Mouse (Mus musculus) inflammation-experienced regulatory T-cells, adult 16 weeks (primary cell): ENCODE results near the gene Osbp2. TPM values are rescaled to one million over a fixed set of nuclear protein-coding genes. Genes with fewer than 3 reads are reported as not detected.

Experiments
- polyA plus RNA-seq: library from polyadenylated mRNA; unstranded; fragments of 100-300 nt; shearing (Covaris generic); gene quantifications from one replicate; pipeline ENCODE4 v1.2.1, GENCODE M21; 2017

The Osbp2 gene
- not detected for polyA plus RNA-seq

DNA sequence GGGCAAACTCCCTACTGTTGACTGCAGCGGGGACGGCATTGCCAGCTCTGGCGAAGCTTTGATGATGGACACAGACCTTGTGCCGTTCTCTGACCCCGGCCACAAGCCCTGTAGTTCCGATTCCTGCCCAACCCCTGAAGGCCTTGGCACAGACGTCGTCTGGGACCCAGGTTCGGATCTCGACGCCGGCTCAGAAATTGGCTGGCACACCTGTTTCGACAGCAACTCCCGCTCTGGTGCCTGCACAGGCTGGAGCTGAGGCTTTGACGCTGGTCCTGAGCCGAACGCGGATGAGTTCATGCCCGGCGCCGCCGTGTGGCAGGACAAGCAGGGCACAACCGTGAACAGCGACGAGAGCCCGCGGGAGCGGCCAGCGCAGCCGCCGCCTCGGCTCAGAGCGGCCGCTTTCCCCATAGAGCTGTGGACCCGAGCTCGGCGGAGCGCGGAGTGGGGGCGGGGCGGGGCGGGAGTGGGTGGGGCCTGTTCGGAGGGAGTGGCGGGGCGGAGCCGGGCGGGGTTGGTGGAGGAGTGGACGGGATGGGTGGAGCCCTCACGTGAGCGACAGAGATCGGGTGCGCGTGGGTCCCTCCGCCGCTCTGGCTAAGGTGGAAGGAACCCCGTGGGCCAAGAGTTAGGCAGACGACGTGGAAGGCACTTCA lies at the start of gene Osbp2:
Gene Osbp2, minus strand, starts transcription at position 450 of the 659 bp plus-strand sequence.

DNA sequence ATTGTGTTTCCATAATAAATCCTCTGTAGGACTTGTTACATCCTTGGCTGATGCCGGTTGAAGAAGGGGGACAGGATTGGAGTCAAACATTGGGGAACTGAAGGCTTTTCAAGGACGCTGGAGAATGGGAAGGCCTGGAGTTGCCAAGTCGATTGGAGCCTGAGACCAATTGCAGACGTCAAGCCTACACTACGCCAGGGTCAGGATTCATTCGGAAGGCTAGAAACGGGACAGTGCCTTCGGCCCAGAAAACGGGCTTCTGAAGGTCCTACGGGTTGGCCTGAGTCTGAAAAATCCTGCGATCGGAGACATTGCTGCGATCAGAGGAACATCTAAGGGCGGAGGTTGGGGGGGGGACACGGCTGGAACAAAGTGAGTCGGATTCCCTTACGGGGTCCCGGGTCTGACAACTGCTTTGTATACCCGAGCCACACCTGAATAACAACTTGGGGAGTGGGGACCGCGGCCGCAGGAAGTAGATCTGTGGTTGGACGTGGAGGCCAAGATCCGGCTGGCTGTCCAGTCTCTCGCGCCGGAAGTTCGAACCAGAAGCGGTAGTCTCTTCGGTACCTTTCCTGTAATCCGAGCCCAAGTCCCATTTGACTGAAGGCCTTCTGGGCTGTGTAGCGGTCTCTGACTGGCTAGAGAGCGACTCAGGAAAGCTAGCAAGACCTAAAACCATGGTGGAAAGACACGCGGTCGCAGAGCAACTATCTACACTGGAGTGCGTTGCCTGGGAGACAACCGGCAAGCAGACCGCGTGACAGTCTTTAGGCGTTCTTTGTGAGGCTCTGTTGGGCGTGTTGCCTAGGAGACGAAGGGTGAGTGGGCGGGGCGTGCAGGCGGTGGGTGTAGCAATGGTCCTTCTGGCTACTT lies 30.9 kb upstream of the Osbp2 start, which contains the start of the genes 4921536K21Rik and Dusp18:
Gene 4921536K21Rik, minus strand, starts transcription at position 693 of the 876 bp plus-strand sequence.
Gene Dusp18, plus strand, starts transcription at position 835 of the 876 bp plus-strand sequence.

Other genes with a start within 250 kb of the Osbp2 start
- gene Morc2a, start 214.7 kb downstream of the Osbp2 start, polyA plus RNA-seq: 11.8 TPM
- not detected for gene 4921536K21Rik, start 31.2 kb upstream of the Osbp2 start, polyA plus RNA-seq
- 0.22 TPM for gene Dusp18, start 31.3 kb upstream of the Osbp2 start, polyA plus RNA-seq
- 5.6 TPM for gene Slc35e4, start 50.8 kb upstream of the Osbp2 start, polyA plus RNA-seq
- 50.7 TPM for gene Tcn2, start 68.3 kb upstream of the Osbp2 start, polyA plus RNA-seq
- gene Pes1, start 100.1 kb upstream of the Osbp2 start, polyA plus RNA-seq: 97.6 TPM
- 0.27 TPM for gene 4930556J24Rik, start 112.9 kb upstream of the Osbp2 start, polyA plus RNA-seq
- gene Gal3st1, start 119.7 kb upstream of the Osbp2 start, polyA plus RNA-seq: not detected
- gene Sec14l4, start 167.6 kb upstream of the Osbp2 start, polyA plus RNA-seq: not detected
- not detected for gene Sec14l3, start 200.9 kb upstream of the Osbp2 start, polyA plus RNA-seq
- 3.5 TPM for gene Mtfp1, start 231.5 kb upstream of the Osbp2 start, polyA plus RNA-seq